Mouse (Mus musculus): ENCODE results near the gene Kdm1a. TPM values are rescaled to one million over a fixed set of nuclear protein-coding genes. Genes with fewer than 3 reads are reported as not detected.

Gene Kdm1a
- polyA plus RNA-seq, 1 experiment, result 0.90 TPM

- Histone ChIP-seq H3K27me3 (ENCODE audit: control insufficient read depth) (no peaks in the 10 kb centered on the region), H3K4me3 (replicated peaks) (no peak overlapping the region), H3K9me3 (ENCODE audit: control insufficient read depth, low read length) (no peaks in the 10 kb centered on the region), H3K36me3 (ENCODE audit: control insufficient read depth) (no peaks in the 10 kb centered on the region), H3K4me1 (ENCODE audit: control insufficient read depth) (peaks cover 38% of the 10 kb centered on the region)
- TF ChIP-seq GATA1 (IDR thresholded peaks at IDR 0.05; ENCODE audit: low read length), result no peak
- no peak for TF ChIP-seq TAL1 (IDR thresholded peaks at IDR 0.05; ENCODE audit: low read length)
Measured at GRCm38 (mm10) chr4:136521898-136522297, 80.6 kb downstream of the Kdm1a start.

GRCm38 (mm10) chr4:136519866-136520265 lies 82.7 kb downstream of the Kdm1a start:
- TF ChIP-seq GATA1 (IDR thresholded peaks at IDR 0.05; ENCODE audit: low read length), result no peak
- no peak for TF ChIP-seq TAL1 (IDR thresholded peaks at IDR 0.05; ENCODE audit: low read length)
- Histone ChIP-seq H3K9me3 (ENCODE audit: control insufficient read depth, low read length) (no peaks in the 10 kb centered on the region), H3K4me3 (replicated peaks) (no peak overlapping the region), H3K36me3 (ENCODE audit: control insufficient read depth) (no peaks in the 10 kb centered on the region), H3K27me3 (ENCODE audit: control insufficient read depth) (no peaks in the 10 kb centered on the region), H3K4me1 (ENCODE audit: control insufficient read depth) (peaks cover 36% of the 10 kb centered on the region)

GRCm38 (mm10) chr4:136518576-136518975 lies 83.9 kb downstream of the Kdm1a start:
- H3K9me3 ChIP-seq (ENCODE audit: control insufficient read depth, low read length), result no peaks in the 10 kb centered on the region
- no peak for TF ChIP-seq GATA1 (IDR thresholded peaks at IDR 0.05; ENCODE audit: low read length)
- TF ChIP-seq TAL1 (IDR thresholded peaks at IDR 0.05; ENCODE audit: low read length), result no peak
- H3K27me3 ChIP-seq (ENCODE audit: control insufficient read depth), result no peaks in the 10 kb centered on the region
- no peak overlapping the region for H3K4me3 ChIP-seq (replicated peaks)
- peaks cover 23% of the 10 kb centered on the region for H3K4me1 ChIP-seq (ENCODE audit: control insufficient read depth)
- H3K36me3 ChIP-seq (ENCODE audit: control insufficient read depth), result no peaks in the 10 kb centered on the region

- H3K27me3 ChIP-seq (ENCODE audit: control insufficient read depth), result no peaks in the 10 kb centered on the region
- no peak overlapping the region for H3K4me3 ChIP-seq (replicated peaks)
- no peak for TF ChIP-seq GATA1 (IDR thresholded peaks at IDR 0.05; ENCODE audit: low read length)
- TF ChIP-seq TAL1 (IDR thresholded peaks at IDR 0.05; ENCODE audit: low read length), result no peak
- H3K9me3 ChIP-seq (ENCODE audit: control insufficient read depth, low read length), result no peaks in the 10 kb centered on the region
- peaks cover 22% of the 10 kb centered on the region for H3K4me1 ChIP-seq (ENCODE audit: control insufficient read depth)
- H3K36me3 ChIP-seq (ENCODE audit: control insufficient read depth), result no peaks in the 10 kb centered on the region
Measured at GRCm38 (mm10) chr4:136518141-136518540, 84.4 kb downstream of the Kdm1a start.

- H3K9me3 ChIP-seq (ENCODE audit: control insufficient read depth, low read length), result no peaks in the 10 kb centered on the region
- H3K27me3 ChIP-seq (ENCODE audit: control insufficient read depth), result no peaks in the 10 kb centered on the region
- H3K4me1 ChIP-seq (ENCODE audit: control insufficient read depth), result peaks cover 4% of the 10 kb centered on the region
- no peak for TF ChIP-seq TAL1 (IDR thresholded peaks at IDR 0.05; ENCODE audit: low read length)
- no peak for TF ChIP-seq GATA1 (IDR thresholded peaks at IDR 0.05; ENCODE audit: low read length)
- H3K4me3 ChIP-seq (replicated peaks), result no peak overlapping the region
- H3K36me3 ChIP-seq (ENCODE audit: control insufficient read depth), result no peaks in the 10 kb centered on the region
Measured at GRCm38 (mm10) chr4:136512905-136513304, 89.6 kb downstream of the Kdm1a start.

GRCm38 (mm10) chr4:136511708-136512107 lies 90.8 kb downstream of the Kdm1a start:
- no peaks in the 10 kb centered on the region for H3K27me3 ChIP-seq (ENCODE audit: control insufficient read depth)
- no peaks in the 10 kb centered on the region for H3K36me3 ChIP-seq (ENCODE audit: control insufficient read depth)
- TF ChIP-seq TAL1 (IDR thresholded peaks at IDR 0.05; ENCODE audit: low read length) (no peak), GATA1 (IDR thresholded peaks at IDR 0.05; ENCODE audit: low read length) (no peak)
- H3K4me3 ChIP-seq (replicated peaks), result no peak overlapping the region
- H3K9me3 ChIP-seq (ENCODE audit: control insufficient read depth, low read length), result no peaks in the 10 kb centered on the region
- peaks cover 4% of the 10 kb centered on the region for H3K4me1 ChIP-seq (ENCODE audit: control insufficient read depth)

- Histone ChIP-seq H3K27me3 (ENCODE audit: control insufficient read depth) (no peaks in the 10 kb centered on the region), H3K9me3 (ENCODE audit: control insufficient read depth, low read length) (no peaks in the 10 kb centered on the region)
Measured at GRCm38 (mm10) chr4:136509857-136510256, 92.7 kb downstream of the Kdm1a start.

GRCm38 (mm10) chr4:136505426-136506215 lies 96.9 kb downstream of the Kdm1a start:
- Histone ChIP-seq H3K36me3 (ENCODE audit: control insufficient read depth) (no peaks in the 10 kb centered on the region), H3K4me1 (ENCODE audit: control insufficient read depth) (no peaks in the 10 kb centered on the region), H3K27me3 (ENCODE audit: control insufficient read depth) (no peaks in the 10 kb centered on the region), H3K9me3 (ENCODE audit: control insufficient read depth, low read length) (no peaks in the 10 kb centered on the region), H3K4me3 (replicated peaks) (no peak overlapping the region)
- TF ChIP-seq GATA1 (IDR thresholded peaks at IDR 0.05; ENCODE audit: low read length), result no peak
- no peak for TF ChIP-seq TAL1 (IDR thresholded peaks at IDR 0.05; ENCODE audit: low read length)

More at GRCm38 (mm10) chr4:136509857-136510256, 92.7 kb downstream of the Kdm1a start:
- TF ChIP-seq TAL1 (IDR thresholded peaks at IDR 0.05; ENCODE audit: low read length) (no peak), GATA1 (IDR thresholded peaks at IDR 0.05; ENCODE audit: low read length) (no peak)
- peaks cover 4% of the 10 kb centered on the region for H3K4me1 ChIP-seq (ENCODE audit: control insufficient read depth)
- no peak overlapping the region for H3K4me3 ChIP-seq (replicated peaks)
- H3K36me3 ChIP-seq (ENCODE audit: control insufficient read depth), result no peaks in the 10 kb centered on the region

Other genes starting within 250 kb of the Kdm1a start
- gene Htr1d, start 179.2 kb downstream of the Kdm1a start, polyA plus RNA-seq (2012), result not detected in 2 replicates
- gene 6030445D17Rik, start 140.5 kb downstream of the Kdm1a start, polyA plus RNA-seq (2012), result not detected in 2 replicates
- 0.05 and 0.15 TPM in 2 replicates for gene Luzp1, start 133.0 kb downstream of the Kdm1a start, polyA plus RNA-seq (2012)
- gene Tex46, start 7.7 kb upstream of the Kdm1a start, polyA plus RNA-seq (2012), result not detected in 2 replicates
- 0.01 TPM in 1 of 2 replicates, not detected in the other for gene Lactbl1, start 19.9 kb upstream of the Kdm1a start, polyA plus RNA-seq (2012)
- not detected in 2 replicates for gene Ephb2, start 233.3 kb upstream of the Kdm1a start, polyA plus RNA-seq (2012)